Mouse (Mus musculus) kidney, adult 9 months (tissue): Measurements from ENCODE around the gene Gm21883.
"Not testable (repeated sequence)": the region's sequence is repeated elsewhere in the genome, so short reads cannot be mapped to it uniquely, and the experiment has no call there.

Experiments used
- DNase-seq: peaks from one replicate; pipeline ENCODE4 v3.0.0; 2022

Gene Gm21883

DNA sequence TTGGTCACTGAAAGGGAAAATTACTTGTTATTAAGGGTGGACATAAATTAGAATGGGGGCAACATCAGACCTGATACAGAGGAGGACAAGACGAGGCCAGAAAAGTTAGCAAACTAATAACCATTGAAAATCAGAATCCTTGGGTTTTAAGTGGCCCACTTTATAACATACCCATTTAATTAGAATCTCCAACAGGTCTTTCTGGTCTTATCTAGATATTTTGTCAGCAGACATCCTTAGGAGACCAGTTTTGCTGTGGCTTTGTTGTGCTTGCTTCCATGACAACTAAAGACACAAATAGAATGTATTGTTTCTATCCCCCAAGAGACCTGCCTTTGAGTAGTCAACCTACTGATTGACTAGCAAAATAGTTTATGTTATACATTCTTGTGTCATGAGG is at the start of gene Gm21883:
Gm21883 (minus strand) TSS at position 101 of the 400 bp plus-strand sequence.
- not testable (repeated sequence) for DNase-seq

- DNase-seq, result not testable (repeated sequence)
Measured at GRCm38 (mm10) chrX:31618820-31619219, 44.7 kb upstream of the Gm21883 start, which contains the start of gene Spin2e. TSS of gene Spin2e (minus strand) at chrX:31618920.
